Mouse (Mus musculus) stomach, embryonic 14.5 days (tissue): ENCODE data around the gene Gdi1. TPM values are rescaled to one million over a fixed set of nuclear protein-coding genes. Genes with fewer than 3 reads are reported as not detected.
A peak's percentile ranks its signal among the peaks of the same experiment; 100 is the strongest.

Experiments
- ATAC-seq: fragments of 200-750 bp; cut with Nextera tagmentation; 2 replicates; pipeline ENCODE4 v1.8.0; 2017; ENCODE audit warnings: low read depth, moderate TSS enrichment; ENCODE audit not compliant: insufficient number of reproducible peaks, insufficient read depth, low FRiP score
- H3K27ac ChIP-seq: fragments of 300-500 bp; sonication (generic); 2 replicates; pipeline ENCODE4 v1.5.1; 2014; ENCODE audit warnings: mild to moderate bottlenecking, low read length, moderate library complexity, mixed read lengths
- H3K27me3 ChIP-seq: fragments of 300-500 bp; sonication (generic); 2 replicates; pipeline ENCODE4 v1.6.1; 2014; ENCODE audit warnings: low read length, control low read depth, mixed read lengths; ENCODE audit not compliant: control insufficient read depth, insufficient read depth
- H3K36me3 ChIP-seq: fragments of 300-500 bp; sonication (generic); 2 replicates; pipeline ENCODE4 v1.6.1; 2014; ENCODE audit warnings: mild to moderate bottlenecking, control low read depth, low read length, moderate library complexity, mixed read lengths; ENCODE audit not compliant: control insufficient read depth, insufficient read depth
- H3K4me1 ChIP-seq: fragments of 300-500 bp; sonication (generic); 2 replicates; pipeline ENCODE4 v1.6.1; 2014; ENCODE audit warnings: low read length, control low read depth, mixed read lengths; ENCODE audit not compliant: control insufficient read depth, insufficient read depth
- H3K4me2 ChIP-seq: fragments of 300-500 bp; sonication (generic); replicated peaks from 2 replicates; pipeline ENCODE4 v1.6.1; 2014; ENCODE audit warnings: low read depth, low read length, control low read depth
- H3K4me3 ChIP-seq: fragments of 300-500 bp; sonication (generic); 2 replicates; pipeline ENCODE4 v1.5.1; 2014; ENCODE audit warnings: low read depth, low read length, control low read depth
- H3K9ac ChIP-seq: fragments of 300-500 bp; sonication (generic); replicated peaks from 2 replicates; pipeline ENCODE4 v1.6.1; 2014; ENCODE audit warnings: low read depth, mild to moderate bottlenecking, control low read depth, low read length, moderate library complexity, mixed read lengths
- H3K9me3 ChIP-seq: fragments of 300-500 bp; sonication (generic); 2 replicates; pipeline ENCODE4 v1.6.1; 2016; ENCODE audit warnings: low read depth, low read length, control low read depth; ENCODE audit not compliant: control insufficient read depth
- WGBS: fragments of 180-500 bp; shearing (Covaris S2); extraction: QIAGEN DNeasy Blood & Tissue Kit; methylation state at CpG from one replicate; pipeline ENCODE4 v1.1.7; 2014; 5-methylcytosine and 5-hydroxymethylcytosine counted together
- polyA plus RNA-seq: library from polyadenylated mRNA; unstranded; fragments of >200 nt; fragmentation: Nextera tagmentation; extraction: Ambion mirVana; gene quantifications from 2 replicates; pipeline ENCODE4 v1.2.1, GENCODE M21; 2014

Gene Gdi1
- 182 and 193 TPM in 2 replicates for polyA plus RNA-seq

- Histone ChIP-seq H3K4me3 (peak within 1 kb of the TSS; percentile 50), H3K36me3 (peaks cover 25% of the 10 kb centered on the region), H3K9me3 (no peaks in the 10 kb centered on the region), H3K27me3 (no peaks in the 10 kb centered on the region), H3K9ac (peak within 1 kb of the TSS; percentile 47), H3K27ac (peak within 1 kb of the TSS; percentile 80; the same call in 1 of the 2 replicates), H3K4me1 (no peaks in the 10 kb centered on the region), H3K4me2 (peak within 1 kb of the TSS; percentile 60)
- 15% methylated on average over 40 of the region's 41 CpGs for WGBS
- peak; percentile 81 for ATAC-seq
Measured at GRCm38 (mm10) chrX:74304867-74305700, at the start of gene Gdi1. TSS of gene Gdi1 (plus strand) at chrX:74304998.

DNA sequence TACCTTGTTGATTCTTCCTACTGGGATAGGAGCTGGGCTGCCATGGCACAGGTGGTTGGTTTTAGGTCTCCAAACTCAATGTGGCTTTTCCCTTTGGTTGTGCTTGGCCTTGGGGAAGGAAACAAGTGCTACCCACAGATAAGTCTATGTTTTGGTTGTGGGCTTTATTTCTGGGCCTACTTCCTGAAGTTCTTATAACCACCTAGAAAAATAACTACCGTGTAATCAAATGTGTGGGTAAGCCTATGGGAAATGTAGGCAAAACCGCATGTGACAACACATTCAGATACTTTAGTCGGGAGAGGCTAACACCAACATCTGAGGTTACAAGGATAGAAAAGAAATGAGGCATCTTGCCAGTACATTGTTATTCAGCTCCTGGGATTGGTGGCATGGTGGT lies 47.1 kb upstream of the Gdi1 start:
- ATAC-seq, result no peak
- WGBS, result 93% methylated on average over 3 of the region's 3 CpGs

DNA sequence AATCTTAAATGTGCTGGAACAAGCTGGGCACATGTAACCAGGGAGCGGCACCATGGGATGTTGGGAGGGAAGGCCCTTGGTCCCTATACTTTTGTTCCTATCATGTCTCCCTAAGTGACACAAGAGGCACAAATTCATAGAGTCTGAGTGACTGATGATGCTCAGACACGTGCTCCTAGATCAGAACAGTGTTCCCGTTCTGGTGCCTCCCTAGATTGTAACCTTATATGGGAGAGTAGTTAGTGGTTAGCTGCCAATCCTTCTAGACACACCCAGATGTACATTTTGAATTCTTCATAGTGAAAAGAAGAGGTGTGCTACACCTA lies 35.1 kb upstream of the Gdi1 start:
- ATAC-seq, result peak; percentile 28
- peak overlapping the region; percentile 90 for H3K27ac ChIP-seq
- H3K4me2 ChIP-seq, result peak overlapping the region; percentile 43
- H3K36me3 ChIP-seq, result no peaks in the 10 kb centered on the region
- H3K4me1 ChIP-seq, result no peaks in the 10 kb centered on the region; the same call in 1 of the 2 replicates
- 24% methylated on average over 3 of the region's 3 CpGs for WGBS
- H3K9ac ChIP-seq, result no peak overlapping the region
- no peaks in the 10 kb centered on the region for H3K27me3 ChIP-seq
- no peaks in the 10 kb centered on the region for H3K9me3 ChIP-seq
- peak overlapping the region; percentile 30 for H3K4me3 ChIP-seq

More for the DNA sequence above, 47.1 kb upstream of the Gdi1 start:
- no peaks in the 10 kb centered on the region for H3K9me3 ChIP-seq
- no peaks in the 10 kb centered on the region for H3K27me3 ChIP-seq
- no peaks in the 10 kb centered on the region for H3K4me1 ChIP-seq
- H3K36me3 ChIP-seq, result peaks cover 3% of the 10 kb centered on the region
- H3K9ac ChIP-seq, result no peak overlapping the region
- H3K4me2 ChIP-seq, result no peak overlapping the region
- no peak overlapping the region for H3K4me3 ChIP-seq
- H3K27ac ChIP-seq, result no peak overlapping the region

GRCm38 (mm10) chrX:74270062-74270901 lies 34.5 kb upstream of the Gdi1 start, which contains the start of gene Rpl10:
TSS of gene Rpl10 (plus strand) at chrX:74270812.
- Histone ChIP-seq H3K4me2 (peak within 1 kb of the TSS; percentile 45), H3K9ac (peak within 1 kb of the TSS; percentile 74), H3K27ac (peak within 1 kb of the TSS; percentile 90), H3K27me3 (no peaks in the 10 kb centered on the region), H3K36me3 (no peaks in the 10 kb centered on the region), H3K9me3 (no peaks in the 10 kb centered on the region), H3K4me3 (peak within 1 kb of the TSS; percentile 49), H3K4me1 (no peaks in the 10 kb centered on the region; the same call in 1 of the 2 replicates)
- WGBS, result 20% methylated on average over 42 of the region's 42 CpGs
- ATAC-seq, result peak; percentile 94

GRCm38 (mm10) chrX:74270902-74271551 lies 33.8 kb upstream of the Gdi1 start:
- H3K4me3 ChIP-seq, result peak overlapping the region; percentile 49
- peak overlapping the region; percentile 74 for H3K9ac ChIP-seq
- H3K9me3 ChIP-seq, result no peaks in the 10 kb centered on the region
- ATAC-seq, result no peak
- no peaks in the 10 kb centered on the region for H3K36me3 ChIP-seq
- H3K4me1 ChIP-seq, result no peaks in the 10 kb centered on the region; the same call in 1 of the 2 replicates
- no peaks in the 10 kb centered on the region for H3K27me3 ChIP-seq
- WGBS, result 19% methylated on average over 27 of the region's 27 CpGs
- peak overlapping the region; percentile 45 for H3K4me2 ChIP-seq
- peak overlapping the region; percentile 61 for H3K27ac ChIP-seq

GRCm38 (mm10) chrX:74273422-74274322 lies 31.1 kb upstream of the Gdi1 start:
- Histone ChIP-seq H3K4me3 (no peak overlapping the region), H3K9ac (no peak overlapping the region), H3K27me3 (no peaks in the 10 kb centered on the region), H3K27ac (peak overlapping the region; percentile 15; the same call in 1 of the 2 replicates), H3K4me2 (no peak overlapping the region), H3K9me3 (no peaks in the 10 kb centered on the region), H3K36me3 (no peaks in the 10 kb centered on the region), H3K4me1 (no peaks in the 10 kb centered on the region; the same call in 1 of the 2 replicates)
- ATAC-seq, result no peak
- WGBS, result 24% methylated on average over 10 of the region's 10 CpGs

DNA sequence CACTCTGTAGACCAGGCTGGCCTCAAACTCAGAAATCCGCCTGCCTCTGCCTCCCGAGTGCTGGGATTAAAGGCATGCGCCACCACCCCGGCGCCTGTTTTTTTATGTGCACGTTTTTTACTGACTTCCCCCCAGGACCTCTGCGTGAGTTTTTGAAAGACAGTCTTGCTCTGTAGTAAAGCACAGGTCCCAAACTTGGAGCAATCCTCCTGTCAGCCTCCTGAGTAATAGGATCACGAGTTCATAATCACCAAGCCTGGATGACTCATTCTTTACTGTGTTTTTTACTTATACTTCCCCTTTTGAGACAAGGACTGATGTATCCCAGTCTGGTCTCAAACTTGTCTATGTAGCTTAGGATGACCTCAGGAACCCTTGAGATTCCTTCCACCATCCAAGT lies 26.9 kb upstream of the Gdi1 start:
- H3K4me2 ChIP-seq, result no peak overlapping the region
- H3K9ac ChIP-seq, result no peak overlapping the region
- ATAC-seq, result no peak
- H3K36me3 ChIP-seq, result no peaks in the 10 kb centered on the region
- H3K4me1 ChIP-seq, result no peaks in the 10 kb centered on the region
- no peak overlapping the region for H3K4me3 ChIP-seq
- no peaks in the 10 kb centered on the region for H3K9me3 ChIP-seq
- no peak overlapping the region for H3K27ac ChIP-seq
- WGBS, result 72% methylated on average over 8 of the region's 8 CpGs
- H3K27me3 ChIP-seq, result no peaks in the 10 kb centered on the region
